Mouse (Mus musculus) ovary, adult 10 weeks (tissue): ENCODE measurements around the gene Olfr996. TPM values are rescaled to one million over a fixed set of nuclear protein-coding genes. Genes with fewer than 3 reads are reported as not detected.

Experiments
- polyA plus RNA-seq: library from polyadenylated mRNA; stranded (reverse); fragments of 350-450 nt; fragmentation: Illumina TruSeq; extraction: RNeasy Lipid Tissue Mini Kit (QIAGEN cat#74804); gene quantifications from one replicate; pipeline ENCODE4 v1.2.3, GENCODE M21; 2014

Gene Olfr996
- polyA plus RNA-seq, result not detected

GRCm38 (mm10) chr2:85578915-85579314, at the start of gene Olfr996:
Gene Olfr996, plus strand, starts transcription at chr2:85579215.

GRCm38 (mm10) chr2:85588648-85589047, 9.6 kb downstream of the Olfr996 start, which contains the start of gene Olfr998:
Gene Olfr998, plus strand, starts transcription at chr2:85588948.

GRCm38 (mm10) chr2:85611803-85612202, 32.8 kb downstream of the Olfr996 start, which contains the start of gene Olfr1000:
Gene Olfr1000, minus strand, starts transcription at chr2:85611903.

Other genes with a start within 250 kb of the Olfr996 start
- not detected for gene Olfr987, start 239.9 kb upstream of the Olfr996 start, polyA plus RNA-seq
- gene Olfr988, start 216.0 kb upstream of the Olfr996 start, polyA plus RNA-seq, result not detected
- gene Olfr992, start 169.7 kb upstream of the Olfr996 start, polyA plus RNA-seq, result not detected
- gene Olfr993, start 164.3 kb upstream of the Olfr996 start, polyA plus RNA-seq, result not detected
- gene Olfr994, start 142.8 kb upstream of the Olfr996 start, polyA plus RNA-seq, result not detected
- not detected for gene Olfr995, start 135.6 kb upstream of the Olfr996 start, polyA plus RNA-seq
- gene 4833423E24Rik, start 60.2 kb upstream of the Olfr996 start, polyA plus RNA-seq, result 60.5 TPM
- gene Olfr998, start 9.7 kb downstream of the Olfr996 start, polyA plus RNA-seq, result not detected
- not detected for gene Olfr1000, start 32.7 kb downstream of the Olfr996 start, polyA plus RNA-seq
- not detected for gene Olfr1002, start 71.5 kb downstream of the Olfr996 start, polyA plus RNA-seq
- not detected for gene Olfr154, start 85.2 kb downstream of the Olfr996 start, polyA plus RNA-seq
- not detected for gene Olfr1006, start 99.6 kb downstream of the Olfr996 start, polyA plus RNA-seq
- not detected for gene Olfr1008, start 110.2 kb downstream of the Olfr996 start, polyA plus RNA-seq
- not detected for gene Olfr1009, start 136.2 kb downstream of the Olfr996 start, polyA plus RNA-seq
- not detected for gene Olfr1012, start 183.6 kb downstream of the Olfr996 start, polyA plus RNA-seq
- not detected for gene Olfr1013, start 187.9 kb downstream of the Olfr996 start, polyA plus RNA-seq
- gene Olfr1014, start 193.5 kb downstream of the Olfr996 start, polyA plus RNA-seq, result not detected
- gene Olfr1015, start 202.8 kb downstream of the Olfr996 start, polyA plus RNA-seq, result not detected
- gene Olfr1016, start 223.3 kb downstream of the Olfr996 start, polyA plus RNA-seq, result not detected
- not detected for gene Olfr1018, start 239.3 kb downstream of the Olfr996 start, polyA plus RNA-seq